Mouse (Mus musculus): ENCODE data around the gene Bckdk. TPM values are rescaled to one million over a fixed set of nuclear protein-coding genes. Genes with fewer than 3 reads are reported as not detected.

Bckdk gene
- 96.5 and 105 TPM in 2 replicates for polyA plus RNA-seq (2014; fragmentation: Nextera tagmentation; extraction: Ambion mirVana)

DNA sequence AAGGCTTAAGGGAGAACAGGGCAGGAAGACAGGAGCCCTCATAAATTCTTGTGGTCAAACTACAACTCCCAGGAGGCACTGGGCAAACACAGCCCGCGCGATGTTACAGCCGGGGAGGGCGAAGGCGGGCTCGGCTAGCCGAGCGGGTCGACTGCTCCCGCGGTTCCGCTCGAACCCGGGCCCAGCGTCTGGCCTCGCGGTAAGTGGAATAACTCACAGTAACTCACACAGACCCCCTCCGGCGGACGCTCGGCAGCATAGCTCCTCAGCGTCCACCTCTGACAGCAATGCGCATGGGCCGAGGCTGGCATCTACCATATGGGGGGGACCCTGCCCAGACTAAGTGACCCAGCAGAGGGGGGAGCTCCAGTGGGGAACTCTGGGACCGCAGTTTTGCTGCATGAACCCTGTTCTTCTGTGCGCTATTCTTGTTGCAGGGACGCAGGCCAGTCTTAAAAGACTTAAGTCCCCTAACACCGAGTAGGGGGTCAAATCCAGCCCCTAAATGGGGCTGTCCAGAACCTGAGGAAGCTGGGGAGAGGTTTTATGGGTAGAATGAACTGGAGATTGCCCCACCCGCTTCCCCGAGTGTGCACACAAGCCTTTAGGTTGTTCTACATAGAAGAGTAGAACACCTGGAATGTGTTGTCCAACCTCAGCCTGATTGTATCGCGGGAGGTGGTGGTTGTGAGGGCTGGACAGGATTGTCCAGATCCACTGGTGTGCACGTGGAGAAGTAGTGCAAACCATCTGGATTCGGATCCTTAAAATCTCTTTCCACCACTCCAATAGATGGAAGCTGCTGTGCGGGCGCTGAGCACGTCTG is at the start of gene Bckdk:
Bckdk (plus strand) TSS at position 112 of the 826 bp plus-strand sequence.
- no peaks in the 10 kb centered on the region for H3K9me3 ChIP-seq (ENCODE audit: control insufficient read depth, low read length)
- DNase-seq (ENCODE audit: low spot score) (peak; percentile 85), ATAC-seq (ENCODE audit: low FRiP score) (peak; percentile 88)
- peak within 1 kb of the TSS; percentile 73 for H3K4me3 ChIP-seq (ENCODE audit: low read depth, low read length)
- H3K36me3 ChIP-seq (ENCODE audit: control insufficient read depth, insufficient read depth, low read length), result 0 out of 2 replicates have a peak, but pooled peaks cover 4% of the 10 kb centered on the region
- WGBS, result 9% methylated on average over 38 of the region's 38 CpGs
- H3K27me3 ChIP-seq (ENCODE audit: control insufficient read depth, insufficient read depth, low read length), result no peaks in the 10 kb centered on the region
- peak within 1 kb of the TSS; percentile 75 for H3K9ac ChIP-seq (ENCODE audit: low read depth, low read length)
- H3K4me1 ChIP-seq (replicated peaks; ENCODE audit: control insufficient read depth, insufficient read depth, low read length), result peaks cover 7% of the 10 kb centered on the region
- H3K27ac ChIP-seq (ENCODE audit: low read depth, low read length), result peak within 1 kb of the TSS; percentile 51
- H3K4me2 ChIP-seq (replicated peaks; ENCODE audit: low read depth, low read length), result peak within 1 kb of the TSS; percentile 64

DNA sequence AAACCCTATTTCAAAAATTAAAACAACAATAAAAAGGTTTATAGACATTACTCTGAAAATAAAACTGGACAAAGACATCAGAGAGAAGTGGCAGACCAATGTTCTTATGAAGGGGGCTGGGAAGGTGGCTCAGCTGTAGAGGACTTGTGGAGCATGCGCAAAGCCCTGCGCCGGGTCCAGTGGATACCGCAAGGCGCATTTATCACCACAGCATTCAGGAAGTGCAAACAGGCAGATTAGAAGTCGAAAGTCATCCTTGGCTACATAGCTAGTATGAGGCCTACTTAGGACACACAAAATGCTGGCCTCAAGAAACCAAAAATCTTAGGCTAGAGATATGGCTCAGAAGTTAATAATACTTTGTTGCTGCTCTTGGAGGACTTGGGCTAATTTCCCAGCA is 45.6 kb upstream of the Bckdk start:
- Histone ChIP-seq H3K27ac (ENCODE audit: low read depth, low read length) (no peak overlapping the region), H3K9me3 (ENCODE audit: control insufficient read depth, low read length) (no peaks in the 10 kb centered on the region), H3K9ac (ENCODE audit: low read depth, low read length) (no peak overlapping the region), H3K4me1 (replicated peaks; ENCODE audit: control insufficient read depth, insufficient read depth, low read length) (no peaks in the 10 kb centered on the region), H3K36me3 (ENCODE audit: control insufficient read depth, insufficient read depth, low read length) (no peaks in the 10 kb centered on the region), H3K4me3 (ENCODE audit: low read depth, low read length) (no peak overlapping the region), H3K4me2 (replicated peaks; ENCODE audit: low read depth, low read length) (no peak overlapping the region), H3K27me3 (ENCODE audit: control insufficient read depth, insufficient read depth, low read length) (no peaks in the 10 kb centered on the region)
- ATAC-seq (ENCODE audit: low FRiP score) (no peak), DNase-seq (ENCODE audit: low spot score) (no peak)
- WGBS, result 95% methylated on average over 6 of the region's 6 CpGs

DNA sequence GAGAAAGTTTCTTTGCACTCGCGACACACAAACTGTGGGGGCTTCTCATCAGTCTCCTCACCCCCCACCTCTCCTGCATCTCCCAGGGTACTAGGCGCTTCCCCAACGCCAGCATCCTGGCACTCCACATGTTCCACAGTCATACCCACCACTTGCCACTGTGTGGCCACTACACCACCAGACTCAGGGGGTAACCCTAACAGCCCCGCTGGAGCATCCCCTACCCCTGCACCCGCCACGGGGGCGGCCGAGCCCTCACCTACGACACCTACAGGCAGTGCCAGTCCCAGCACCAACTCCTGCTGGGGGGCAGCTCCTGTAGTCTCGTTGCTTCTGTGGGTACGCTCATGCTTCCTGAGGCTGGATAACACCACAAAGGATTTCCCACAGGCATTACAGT is 37.4 kb upstream of the Bckdk start:
- Histone ChIP-seq H3K27me3 (ENCODE audit: control insufficient read depth, insufficient read depth, low read length) (no peaks in the 10 kb centered on the region), H3K9ac (ENCODE audit: low read depth, low read length) (no peak overlapping the region), H3K4me3 (ENCODE audit: low read depth, low read length) (no peak overlapping the region), H3K36me3 (ENCODE audit: control insufficient read depth, insufficient read depth, low read length) (peaks cover 12% of the 10 kb centered on the region), H3K27ac (ENCODE audit: low read depth, low read length) (no peak overlapping the region), H3K4me1 (replicated peaks; ENCODE audit: control insufficient read depth, insufficient read depth, low read length) (no peaks in the 10 kb centered on the region), H3K4me2 (replicated peaks; ENCODE audit: low read depth, low read length) (no peak overlapping the region), H3K9me3 (ENCODE audit: control insufficient read depth, low read length) (no peaks in the 10 kb centered on the region)
- 93% methylated on average over 12 of the region's 12 CpGs for WGBS
- no peak for ATAC-seq (ENCODE audit: low FRiP score)
- DNase-seq (ENCODE audit: low spot score), result no peak

DNA sequence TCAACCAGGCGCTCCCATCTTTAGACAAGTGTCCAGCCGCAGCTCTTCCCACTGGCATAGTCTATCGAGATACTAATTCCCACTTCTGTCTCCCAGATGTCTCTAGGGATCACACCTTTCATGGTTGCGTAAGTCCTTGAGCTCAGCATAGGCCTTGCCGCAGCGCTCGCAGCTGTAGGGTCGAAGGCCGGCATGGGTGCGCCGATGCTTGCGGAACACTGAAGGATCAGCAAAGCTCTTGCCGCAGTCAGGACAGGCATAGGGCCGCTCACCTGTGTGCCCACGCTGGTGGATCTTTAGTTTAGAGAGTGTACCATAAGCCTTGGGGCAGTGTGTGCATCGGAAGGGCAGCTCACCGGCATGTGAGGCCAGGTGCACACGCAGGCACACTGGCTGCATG is 36.2 kb upstream of the Bckdk start:
- H3K9ac ChIP-seq (ENCODE audit: low read depth, low read length), result no peak overlapping the region
- WGBS, result 98% methylated on average over 18 of the region's 18 CpGs
- ATAC-seq (ENCODE audit: low FRiP score) (no peak), DNase-seq (ENCODE audit: low spot score) (no peak)
- no peak overlapping the region for H3K27ac ChIP-seq (ENCODE audit: low read depth, low read length)
- no peaks in the 10 kb centered on the region for H3K9me3 ChIP-seq (ENCODE audit: control insufficient read depth, low read length)
- H3K27me3 ChIP-seq (ENCODE audit: control insufficient read depth, insufficient read depth, low read length), result no peaks in the 10 kb centered on the region
- no peaks in the 10 kb centered on the region for H3K4me1 ChIP-seq (replicated peaks; ENCODE audit: control insufficient read depth, insufficient read depth, low read length)
- H3K4me2 ChIP-seq (replicated peaks; ENCODE audit: low read depth, low read length), result no peak overlapping the region
- H3K4me3 ChIP-seq (ENCODE audit: low read depth, low read length), result no peak overlapping the region
- H3K36me3 ChIP-seq (ENCODE audit: control insufficient read depth, insufficient read depth, low read length), result peaks cover 12% of the 10 kb centered on the region

DNA sequence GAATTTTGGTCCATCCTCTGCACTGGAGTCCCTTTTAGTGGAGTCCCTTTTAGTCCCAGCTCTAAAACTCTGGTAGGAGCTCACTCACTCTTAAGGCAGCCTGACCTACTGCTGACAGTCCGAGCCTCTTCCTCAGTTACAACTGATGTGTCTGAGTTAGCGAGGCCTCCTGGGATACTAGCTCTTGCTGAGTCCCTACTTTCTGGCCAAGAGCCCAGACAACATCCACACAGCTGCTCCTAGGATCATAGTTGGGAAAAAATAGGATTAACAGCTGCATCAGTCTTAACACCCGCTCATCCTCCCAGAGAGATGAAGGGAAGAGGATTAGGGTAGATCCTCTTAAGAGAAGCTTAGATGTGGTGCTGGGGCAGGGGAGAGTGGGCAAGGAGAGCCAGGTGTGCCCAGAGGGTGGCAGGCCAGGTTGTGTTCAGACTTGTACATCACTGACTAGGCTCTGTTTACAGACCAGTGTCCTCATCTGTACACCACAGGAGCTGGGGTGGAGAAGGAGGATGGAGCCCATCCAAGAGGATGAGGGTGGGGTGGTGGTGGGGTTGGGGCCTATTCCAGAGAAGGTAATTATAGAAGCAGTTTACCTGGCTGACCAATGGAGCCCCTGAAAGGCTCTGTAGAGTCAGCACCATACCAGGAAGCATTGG is 34.6 kb upstream of the Bckdk start:
- Histone ChIP-seq H3K4me1 (replicated peaks; ENCODE audit: control insufficient read depth, insufficient read depth, low read length) (peaks cover 4% of the 10 kb centered on the region; the same call in 1 of the 2 replicates), H3K4me3 (ENCODE audit: low read depth, low read length) (no peak overlapping the region), H3K36me3 (ENCODE audit: control insufficient read depth, insufficient read depth, low read length) (peaks cover 12% of the 10 kb centered on the region), H3K4me2 (replicated peaks; ENCODE audit: low read depth, low read length) (no peak overlapping the region), H3K9ac (ENCODE audit: low read depth, low read length) (no peak overlapping the region), H3K9me3 (ENCODE audit: control insufficient read depth, low read length) (no peaks in the 10 kb centered on the region), H3K27me3 (ENCODE audit: control insufficient read depth, insufficient read depth, low read length) (no peaks in the 10 kb centered on the region), H3K27ac (ENCODE audit: low read depth, low read length) (no peak overlapping the region)
- no peak for DNase-seq (ENCODE audit: low spot score)
- no peak for ATAC-seq (ENCODE audit: low FRiP score)
- 92% methylated on average over 3 of the region's 3 CpGs for WGBS

DNA sequence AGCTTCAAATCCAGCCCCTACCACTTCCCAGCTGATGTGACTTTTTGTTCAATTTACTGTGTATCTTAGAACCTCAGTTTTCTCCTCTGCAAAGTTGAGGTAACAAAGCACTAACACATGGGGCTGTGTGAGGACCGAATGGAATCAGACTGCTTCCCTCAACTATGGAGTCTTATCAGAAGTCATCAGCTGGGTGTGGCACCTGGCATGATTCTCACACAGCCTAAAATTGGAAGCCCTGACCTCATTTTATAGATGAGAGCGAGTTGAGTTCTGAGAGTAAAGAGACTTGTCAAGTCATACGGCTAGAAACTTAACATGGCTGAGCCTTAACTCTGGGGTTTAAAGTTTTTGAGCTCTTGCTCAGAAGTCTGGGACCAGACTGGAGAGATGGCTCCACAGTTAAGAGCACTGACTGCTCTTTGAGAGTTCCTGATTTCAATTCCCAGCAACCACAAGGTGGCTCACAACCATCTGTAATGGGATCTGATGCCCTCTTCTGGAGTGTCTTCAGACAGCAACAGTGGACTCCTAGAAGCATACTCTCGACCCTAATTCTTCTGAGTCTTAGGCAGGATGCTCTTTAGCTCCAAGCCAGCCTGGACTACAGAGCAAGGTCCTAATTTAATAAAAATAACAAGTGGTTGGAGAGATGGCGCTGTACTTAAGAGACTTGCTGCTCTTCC is 33.6 kb upstream of the Bckdk start:
- H3K36me3 ChIP-seq (ENCODE audit: control insufficient read depth, insufficient read depth, low read length), result peaks cover 12% of the 10 kb centered on the region
- no peaks in the 10 kb centered on the region for H3K27me3 ChIP-seq (ENCODE audit: control insufficient read depth, insufficient read depth, low read length)
- DNase-seq (ENCODE audit: low spot score) (no peak), ATAC-seq (ENCODE audit: low FRiP score) (no peak)
- H3K9me3 ChIP-seq (ENCODE audit: control insufficient read depth, low read length), result no peaks in the 10 kb centered on the region
- H3K4me3 ChIP-seq (ENCODE audit: low read depth, low read length), result no peak overlapping the region
- no peak overlapping the region for H3K9ac ChIP-seq (ENCODE audit: low read depth, low read length)
- H3K4me2 ChIP-seq (replicated peaks; ENCODE audit: low read depth, low read length), result no peak overlapping the region
- WGBS, result 82% methylated on average over 5 of the region's 5 CpGs
- H3K27ac ChIP-seq (ENCODE audit: low read depth, low read length), result no peak overlapping the region
- H3K4me1 ChIP-seq (replicated peaks; ENCODE audit: control insufficient read depth, insufficient read depth, low read length), result peaks cover 4% of the 10 kb centered on the region; the same call in 1 of the 2 replicates

DNA sequence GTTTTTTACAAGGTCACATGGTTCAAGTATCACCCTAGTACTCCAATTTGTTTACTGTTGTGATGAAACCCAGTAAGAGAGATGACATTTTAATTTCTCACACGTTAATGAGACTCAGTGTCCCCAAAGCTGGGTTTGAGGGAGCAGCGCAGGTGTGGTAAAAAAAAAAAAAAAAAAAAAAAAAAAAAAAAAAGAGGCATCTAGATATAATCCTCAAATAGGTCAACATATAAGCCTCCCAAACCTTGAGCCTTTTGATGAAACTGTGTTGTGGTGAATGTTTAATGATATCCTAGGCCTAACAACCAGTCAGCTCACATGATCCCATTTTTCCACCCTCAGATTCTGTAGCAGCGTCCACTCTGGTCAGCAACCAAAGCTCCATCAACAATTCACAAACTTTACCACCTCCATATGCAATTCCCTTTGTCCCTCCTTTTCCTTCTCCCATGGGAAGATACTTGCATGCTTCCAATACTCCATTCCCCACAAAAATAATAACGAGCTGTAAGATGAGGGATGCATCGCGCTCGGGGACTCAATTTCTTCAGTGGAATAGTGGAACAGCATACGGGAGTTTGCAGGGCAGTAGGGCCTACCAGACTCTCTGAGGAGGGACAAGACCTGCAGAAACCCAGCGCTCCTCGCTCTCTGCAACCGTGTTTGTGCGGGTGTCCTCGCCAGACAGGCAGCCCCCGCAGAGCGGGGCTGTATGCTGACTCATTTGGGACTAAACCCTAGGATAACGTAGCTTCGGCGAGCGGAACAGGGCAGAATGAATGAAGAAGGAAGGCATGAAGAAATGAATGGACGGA is 28.9 kb upstream of the Bckdk start:
- 5% methylated on average over 20 of the region's 20 CpGs for WGBS
- Histone ChIP-seq H3K9ac (ENCODE audit: low read depth, low read length) (peak overlapping the region; percentile 98), H3K36me3 (ENCODE audit: control insufficient read depth, insufficient read depth, low read length) (peaks cover 12% of the 10 kb centered on the region), H3K4me2 (replicated peaks; ENCODE audit: low read depth, low read length) (peak overlapping the region; percentile 47), H3K27me3 (ENCODE audit: control insufficient read depth, insufficient read depth, low read length) (no peaks in the 10 kb centered on the region), H3K27ac (ENCODE audit: low read depth, low read length) (peak overlapping the region; percentile 99), H3K9me3 (ENCODE audit: control insufficient read depth, low read length) (no peaks in the 10 kb centered on the region), H3K4me1 (replicated peaks; ENCODE audit: control insufficient read depth, insufficient read depth, low read length) (peaks cover 6% of the 10 kb centered on the region), H3K4me3 (ENCODE audit: low read depth, low read length) (peak overlapping the region; percentile 68)
- ATAC-seq (ENCODE audit: low FRiP score), result peak; percentile 37; the same call in 1 of the 2 replicates
- no peak for DNase-seq (ENCODE audit: low spot score)

DNA sequence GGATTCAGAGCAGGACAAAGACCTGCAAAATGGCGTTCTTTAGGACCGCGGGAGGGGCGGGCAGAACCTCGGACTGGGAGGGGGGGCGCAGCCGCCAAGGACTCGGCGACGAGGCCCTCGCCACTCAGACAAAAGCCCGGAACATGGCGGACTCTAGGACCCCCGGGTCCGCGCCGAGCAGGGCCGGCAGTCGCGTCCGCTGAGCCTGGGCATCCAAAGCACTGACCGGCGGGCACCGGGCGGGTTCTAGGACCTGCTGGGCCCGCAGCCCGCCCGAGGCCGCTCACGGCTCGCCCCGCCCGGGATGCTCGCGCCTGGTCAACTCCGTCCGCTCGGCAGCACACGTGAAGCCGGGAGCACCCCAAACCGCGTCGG is 28.3 kb upstream of the Bckdk start:
- H3K4me3 ChIP-seq (ENCODE audit: low read depth, low read length), result peak overlapping the region; percentile 68
- WGBS, result 1% methylated on average over 42 of the region's 43 CpGs
- peak overlapping the region; percentile 98 for H3K9ac ChIP-seq (ENCODE audit: low read depth, low read length)
- peaks cover 6% of the 10 kb centered on the region for H3K4me1 ChIP-seq (replicated peaks; ENCODE audit: control insufficient read depth, insufficient read depth, low read length)
- peak overlapping the region; percentile 69 for H3K4me2 ChIP-seq (replicated peaks; ENCODE audit: low read depth, low read length)
- DNase-seq (ENCODE audit: low spot score) (peak; percentile 99), ATAC-seq (ENCODE audit: low FRiP score) (peak; percentile 94)
- peaks cover 18% of the 10 kb centered on the region for H3K36me3 ChIP-seq (ENCODE audit: control insufficient read depth, insufficient read depth, low read length)
- H3K27me3 ChIP-seq (ENCODE audit: control insufficient read depth, insufficient read depth, low read length), result no peaks in the 10 kb centered on the region
- no peaks in the 10 kb centered on the region for H3K9me3 ChIP-seq (ENCODE audit: control insufficient read depth, low read length)
- H3K27ac ChIP-seq (ENCODE audit: low read depth, low read length), result peak overlapping the region; percentile 99

Measured in hindbrain, embryonic 11.5 days (tissue).